Mouse (Mus musculus): ENCODE measurements around the gene Cenpv.

The Cenpv gene

GRCm38 (mm10) chr11:62539089-62539890, at the start of gene Cenpv:
Gene Cenpv, minus strand, starts transcription at chr11:62539261.
- ATAC-seq (ENCODE audit: insufficient number of reproducible peaks, low FRiP score, low TSS enrichment), result peak; percentile 61; the same call in 1 of the 2 replicates

DNA sequence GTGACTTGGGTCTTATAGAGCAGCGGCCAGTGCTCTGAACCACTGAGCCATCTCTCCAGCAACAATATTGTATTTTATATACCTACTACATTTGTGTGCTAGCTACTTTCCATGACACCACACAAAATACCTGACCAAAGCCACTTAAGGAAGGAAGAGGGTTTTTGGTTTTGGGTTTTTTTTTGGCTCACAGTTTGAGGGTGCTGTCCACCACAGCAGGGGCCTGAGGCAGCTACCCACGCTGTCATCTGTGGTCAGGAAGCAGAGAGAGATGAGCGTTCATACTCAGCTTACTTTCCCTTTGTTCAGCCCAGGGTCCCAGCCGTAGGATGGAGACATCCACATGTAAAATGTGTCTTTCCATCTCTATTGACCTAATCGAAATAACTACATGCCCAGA, 48.0 kb upstream of the Cenpv start:
- ATAC-seq (ENCODE audit: insufficient number of reproducible peaks, low FRiP score, low TSS enrichment), result no peak

DNA sequence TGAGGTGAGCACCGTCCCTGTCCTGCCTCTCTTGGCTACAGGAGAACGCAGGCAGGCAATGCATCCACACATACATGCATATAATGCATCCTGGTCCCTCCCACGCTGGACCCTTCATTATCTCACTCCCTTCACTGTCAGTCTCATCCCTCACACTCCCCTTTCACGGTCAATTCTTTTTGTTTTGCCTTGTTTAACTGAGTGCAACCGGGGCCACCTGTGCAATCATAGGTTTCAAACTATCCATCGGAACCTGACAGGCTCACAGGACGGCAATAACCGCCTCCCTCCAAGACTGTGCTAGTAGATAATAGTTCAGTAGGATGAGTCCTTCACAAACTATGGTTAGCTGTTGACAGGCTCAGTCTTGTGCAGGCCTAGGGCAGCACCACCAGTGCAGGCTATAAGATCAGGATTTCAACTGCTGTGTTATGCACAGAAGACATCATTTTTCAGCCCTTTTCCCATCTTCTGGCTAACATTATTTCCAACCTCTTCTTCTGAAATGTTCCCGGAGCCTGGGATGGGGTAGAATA, 45.7 kb upstream of the Cenpv start:
- no peak for ATAC-seq (ENCODE audit: insufficient number of reproducible peaks, low FRiP score, low TSS enrichment)

- no peak for ATAC-seq (ENCODE audit: insufficient number of reproducible peaks, low FRiP score, low TSS enrichment)
These were observed 44.0 kb upstream of the Cenpv start for GRCm38 (mm10) chr11:62583031-62583430.

DNA sequence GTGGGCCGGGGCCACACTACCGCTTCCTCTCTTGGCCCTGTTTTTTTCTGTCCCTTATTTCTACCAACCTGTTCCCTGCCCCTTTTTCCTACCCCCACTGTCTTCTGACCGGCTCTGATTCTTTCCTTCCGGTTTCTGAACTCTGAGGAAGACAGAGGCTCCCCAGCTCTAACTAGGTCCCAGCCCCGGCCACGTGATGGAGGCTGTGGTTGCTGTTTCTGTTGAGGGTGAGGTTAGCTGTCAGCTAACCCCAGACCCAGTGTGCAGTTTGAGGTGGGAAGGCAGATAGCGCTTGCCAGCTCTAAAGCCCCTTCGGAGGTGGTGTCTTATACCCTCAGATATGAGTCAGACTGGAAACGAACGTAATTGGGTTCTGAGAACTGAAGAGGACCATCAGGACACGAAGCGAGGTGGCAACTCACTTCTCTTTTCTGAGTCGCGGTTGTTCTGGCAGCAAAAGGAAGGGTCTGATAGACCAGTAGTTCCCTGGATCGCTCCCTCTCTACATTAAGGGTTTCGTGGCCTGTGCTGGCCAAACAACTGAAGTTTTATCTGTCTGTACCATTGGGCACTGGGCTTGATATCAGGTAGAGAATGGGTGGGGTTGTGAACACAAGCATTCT, 37.6 kb upstream of the Cenpv start:
- ATAC-seq (ENCODE audit: insufficient number of reproducible peaks, low FRiP score, low TSS enrichment), result no peak

DNA sequence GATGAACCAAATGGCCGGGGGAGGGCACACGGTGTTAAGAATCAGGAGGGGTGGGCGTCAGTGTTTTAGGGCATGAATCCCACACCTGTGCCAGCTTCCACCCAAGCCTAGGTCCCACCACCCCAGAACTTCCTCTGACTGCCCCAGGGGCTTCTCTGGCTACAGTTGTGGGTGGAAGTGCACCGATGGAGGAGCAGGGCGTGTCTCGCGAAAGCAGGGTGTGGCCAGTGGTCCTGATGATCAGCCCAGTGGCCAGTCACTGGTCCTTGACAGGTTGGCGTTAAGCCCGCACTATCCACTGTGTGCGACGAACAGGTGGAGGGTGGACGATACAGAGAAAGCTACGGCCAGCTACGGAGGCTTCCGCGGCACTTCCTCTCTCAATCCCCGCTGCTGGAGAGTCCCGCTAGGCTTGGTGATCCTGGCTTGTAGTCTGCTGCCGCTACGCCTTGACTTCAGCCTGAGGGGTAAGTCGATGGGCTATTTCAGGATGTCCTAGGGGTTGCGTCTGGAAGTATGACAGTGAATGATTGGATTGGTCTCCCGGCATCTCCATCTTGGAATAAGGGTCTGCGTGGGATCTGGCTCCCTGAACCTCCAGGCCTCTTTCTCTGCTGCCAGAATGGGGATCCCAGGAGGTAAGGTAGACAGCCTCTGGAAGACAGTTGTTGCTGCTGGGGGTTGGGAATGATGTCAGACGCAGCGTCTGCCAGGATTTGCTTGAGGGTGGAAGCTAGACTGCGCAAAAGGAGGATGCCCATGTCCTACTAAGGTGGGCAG, 36.8 kb upstream of the Cenpv start:
- ATAC-seq (ENCODE audit: insufficient number of reproducible peaks, low FRiP score, low TSS enrichment), result peak; percentile 79

GRCm38 (mm10) chr11:62575297-62575658, 36.2 kb upstream of the Cenpv start:
- peak; percentile 65; the same call in 1 of the 2 replicates for ATAC-seq (ENCODE audit: insufficient number of reproducible peaks, low FRiP score, low TSS enrichment)

GRCm38 (mm10) chr11:62574703-62575085, 35.6 kb upstream of the Cenpv start:
- ATAC-seq (ENCODE audit: insufficient number of reproducible peaks, low FRiP score, low TSS enrichment), result no peak

DNA sequence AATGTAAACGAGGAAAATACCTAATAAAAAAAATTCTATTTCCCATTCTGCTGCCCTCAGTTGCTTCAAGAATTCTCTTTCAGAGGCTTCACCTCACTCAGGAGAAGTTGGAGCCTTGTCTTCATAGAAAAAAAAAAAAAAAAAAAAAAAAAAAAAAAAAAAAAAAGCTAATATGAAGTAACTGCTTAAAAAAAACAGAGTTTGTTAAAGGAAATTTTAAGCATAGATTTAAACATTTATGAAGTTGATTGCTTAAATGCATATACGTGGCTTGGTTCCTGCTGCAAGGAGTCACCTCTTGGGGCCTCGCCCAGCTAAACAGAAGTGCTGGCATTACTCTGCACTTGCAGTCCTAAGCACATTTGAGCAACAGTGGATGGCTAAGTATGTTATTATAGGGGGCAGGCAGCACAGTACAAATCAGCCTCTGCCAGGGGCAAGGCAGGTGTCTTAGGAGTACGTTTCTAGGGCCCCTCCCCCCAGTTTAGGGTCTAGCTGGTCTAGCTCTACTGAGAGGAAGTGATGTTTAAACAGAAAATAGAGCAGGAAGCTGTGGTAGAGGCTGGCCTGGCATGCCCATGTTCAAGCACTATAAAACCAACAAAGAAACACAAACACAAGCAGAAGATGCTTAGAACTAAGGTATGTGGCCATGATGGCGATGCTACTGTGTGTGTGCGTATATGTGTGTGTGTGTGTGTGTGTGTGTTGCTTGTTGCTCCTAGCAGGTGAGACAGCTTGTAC, 35.1 kb upstream of the Cenpv start, which contains the start of gene Trpv2:
Trpv2 (plus strand) TSS at position 528 of the 744 bp plus-strand sequence.
- no peak for ATAC-seq (ENCODE audit: insufficient number of reproducible peaks, low FRiP score, low TSS enrichment)

- ATAC-seq (ENCODE audit: insufficient number of reproducible peaks, low FRiP score, low TSS enrichment), result no peak
These were observed 29.2 kb upstream of the Cenpv start for GRCm38 (mm10) chr11:62568300-62568699.

DNA sequence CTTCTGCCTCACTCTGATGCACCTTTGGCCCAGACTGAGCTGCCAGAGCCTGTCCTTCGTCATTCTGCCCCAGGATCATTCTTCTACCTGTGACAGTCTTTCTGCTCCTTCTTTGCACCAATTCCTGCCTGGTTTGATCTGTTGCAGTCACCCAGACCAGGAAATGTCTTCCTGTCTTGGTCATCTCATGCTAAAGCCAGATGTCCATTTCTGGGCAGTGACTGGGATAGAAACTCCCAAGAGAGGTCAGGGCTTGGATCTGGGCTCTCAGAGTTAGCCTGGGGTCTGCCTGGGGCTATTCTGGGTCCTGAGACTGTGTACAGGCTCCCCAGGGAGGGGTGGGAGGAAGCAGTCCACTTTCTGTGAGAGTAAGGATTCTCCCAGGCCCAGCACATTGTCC, 27.1 kb upstream of the Cenpv start:
- ATAC-seq (ENCODE audit: insufficient number of reproducible peaks, low FRiP score, low TSS enrichment), result no peak

GRCm38 (mm10) chr11:62565747-62566146, 26.7 kb upstream of the Cenpv start:
- no peak for ATAC-seq (ENCODE audit: insufficient number of reproducible peaks, low FRiP score, low TSS enrichment)

GRCm38 (mm10) chr11:62563590-62563989, 24.5 kb upstream of the Cenpv start:
- ATAC-seq (ENCODE audit: insufficient number of reproducible peaks, low FRiP score, low TSS enrichment), result no peak

DNA sequence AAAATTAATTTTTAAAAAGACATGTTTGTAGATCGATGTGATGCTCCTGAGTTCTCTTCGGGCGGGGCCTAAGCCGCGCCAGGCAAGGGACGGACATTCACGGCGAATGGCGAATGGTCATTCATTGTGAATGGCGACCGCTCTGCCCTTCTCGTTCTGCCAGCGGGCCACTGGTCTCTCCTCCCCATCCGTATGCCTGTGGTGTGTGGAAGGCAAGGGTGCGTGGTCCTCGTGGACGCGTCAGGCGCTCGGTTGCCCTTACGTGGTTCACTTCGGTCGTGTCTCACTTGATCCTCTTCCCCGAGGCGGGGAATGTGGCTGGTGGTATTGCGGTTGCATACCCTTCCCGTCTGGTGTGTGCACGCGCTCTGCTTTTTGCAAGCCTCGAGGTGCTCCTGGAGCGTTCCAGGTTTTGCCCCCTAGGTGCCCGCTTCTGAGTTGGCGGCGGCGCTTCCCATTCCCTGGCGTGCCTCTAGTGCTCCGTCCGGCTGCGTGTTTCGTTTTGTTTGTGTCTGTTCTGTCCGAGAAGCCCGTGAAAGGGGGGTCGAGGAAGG, 21.5 kb upstream of the Cenpv start:
- ATAC-seq (ENCODE audit: insufficient number of reproducible peaks, low FRiP score, low TSS enrichment), result no peak

DNA sequence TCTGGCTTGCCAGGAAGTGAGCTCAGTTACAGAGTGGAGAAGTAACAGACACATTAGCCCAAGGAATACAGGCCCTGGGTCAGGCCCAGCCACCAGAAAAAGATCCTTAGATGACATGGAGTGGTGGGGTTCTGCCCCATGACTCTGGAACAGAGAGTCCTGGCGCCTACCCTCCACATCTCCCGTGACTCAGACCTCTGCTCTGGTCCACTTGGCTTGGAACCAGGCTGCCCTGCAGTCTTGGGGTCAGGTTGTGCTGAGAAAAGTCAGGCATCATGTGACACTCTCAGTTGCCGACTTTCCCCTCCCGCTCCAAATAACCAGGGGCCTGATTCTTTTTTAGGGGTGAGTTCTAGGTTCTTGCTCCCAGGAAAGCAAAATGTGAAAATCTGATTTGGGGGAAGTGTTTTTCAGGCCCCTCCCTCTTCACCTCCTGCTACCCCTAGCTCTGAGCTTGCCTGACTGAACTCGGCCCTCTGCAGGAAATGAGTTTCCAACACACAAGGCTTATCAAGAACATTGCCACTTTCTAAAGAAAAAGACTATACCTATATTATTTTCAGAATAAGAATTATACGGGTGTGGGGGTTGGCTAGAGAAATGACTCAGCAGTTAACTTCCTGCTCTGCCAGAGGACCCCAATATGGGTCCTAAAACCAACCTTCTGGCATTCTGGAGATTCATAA, 20.0 kb upstream of the Cenpv start:
- no peak for ATAC-seq (ENCODE audit: insufficient number of reproducible peaks, low FRiP score, low TSS enrichment)

DNA sequence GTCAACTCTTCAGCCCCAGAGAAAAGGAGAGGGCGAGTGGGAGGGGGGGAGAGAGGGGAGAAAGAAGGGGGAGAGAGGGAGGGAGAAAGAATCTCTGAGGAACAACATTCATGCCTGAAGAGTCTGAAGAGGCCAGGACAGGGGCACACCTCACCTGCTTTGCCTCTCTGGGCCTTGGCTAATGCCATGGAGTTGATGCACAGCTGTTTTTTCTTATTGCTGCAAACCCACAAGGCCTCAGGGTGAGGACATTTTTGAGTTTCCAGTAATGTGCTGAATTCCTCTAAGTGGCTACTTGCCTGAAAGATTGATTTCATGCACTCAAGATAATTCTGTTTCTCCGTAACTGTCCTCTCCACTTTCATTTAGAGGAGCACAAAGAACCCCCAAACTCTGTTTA, 19.1 kb upstream of the Cenpv start:
- no peak for ATAC-seq (ENCODE audit: insufficient number of reproducible peaks, low FRiP score, low TSS enrichment)

DNA sequence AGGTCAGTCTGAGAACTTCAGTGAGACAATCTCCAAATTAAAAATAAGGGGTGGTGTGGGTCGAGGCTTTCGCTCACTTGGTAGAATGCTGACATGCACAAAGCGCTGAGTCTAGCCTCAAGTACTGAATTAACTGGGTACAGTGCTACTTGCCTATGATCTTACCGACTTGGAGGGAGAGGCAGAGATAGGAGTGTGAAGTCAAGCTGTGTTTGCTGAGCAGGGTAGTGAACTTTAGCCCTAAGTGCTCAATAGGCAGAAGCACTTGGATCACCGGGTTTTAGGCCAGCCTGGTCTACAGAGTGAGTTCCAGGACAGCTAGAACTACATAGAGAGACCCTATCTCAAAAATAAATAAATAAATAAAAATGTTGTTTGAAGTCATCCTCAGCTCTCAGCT, 18.1 kb upstream of the Cenpv start:
- ATAC-seq (ENCODE audit: insufficient number of reproducible peaks, low FRiP score, low TSS enrichment), result no peak

DNA sequence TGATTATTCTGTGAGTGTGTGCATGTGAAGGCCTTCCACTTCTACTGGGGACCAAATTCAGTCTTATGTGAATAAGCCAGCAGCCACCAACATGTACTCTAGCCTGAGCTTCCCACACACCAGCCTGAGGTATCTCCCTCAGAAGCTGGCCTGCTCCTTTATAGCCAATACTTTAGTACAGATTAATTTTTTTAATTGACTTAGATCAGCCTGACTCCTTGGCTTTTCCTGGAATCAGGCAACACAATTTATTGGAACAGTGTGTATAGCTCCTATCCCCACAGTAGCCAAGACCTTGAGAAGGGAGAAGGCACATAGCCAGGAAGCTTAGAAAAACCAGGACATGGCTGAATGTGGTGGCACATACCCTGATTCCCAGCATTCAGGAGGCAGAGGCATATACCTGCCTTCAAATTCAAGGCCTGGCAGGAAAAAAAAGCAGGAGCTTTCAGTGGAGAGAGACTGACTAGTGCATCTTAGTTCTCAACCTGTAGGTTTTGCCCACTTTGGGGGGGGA, 16.9 kb upstream of the Cenpv start:
- ATAC-seq (ENCODE audit: insufficient number of reproducible peaks, low FRiP score, low TSS enrichment), result no peak

- no peak for ATAC-seq (ENCODE audit: insufficient number of reproducible peaks, low FRiP score, low TSS enrichment)
These were observed 16.0 kb upstream of the Cenpv start for GRCm38 (mm10) chr11:62554934-62555517.
